Mouse (Mus musculus) forebrain, embryonic 11.5 days (tissue): ENCODE results near the gene Scn9a. TPM values are rescaled to one million over a fixed set of nuclear protein-coding genes. Genes with fewer than 3 reads are reported as not detected.

Experiments used
- ATAC-seq: fragments of 200-750 bp; cut with Nextera tagmentation; replicated peaks from 2 replicates; pipeline ENCODE4 v1.8.0; 2017; ENCODE audit warnings: moderate TSS enrichment; ENCODE audit not compliant: low FRiP score
- DNase-seq: peaks from one replicate; pipeline ENCODE4 v3.0.0-alpha.2; 2017; ENCODE audit warnings: low spot score
- H3K27ac ChIP-seq: fragments of 300-500 bp; sonication (generic); 2 replicates; pipeline ENCODE4 v1.5.1; 2014; ENCODE audit warnings: low read depth, low read length
- H3K27me3 ChIP-seq: fragments of 300-500 bp; sonication (generic); 2 replicates; pipeline ENCODE4 v1.6.1; 2014; ENCODE audit warnings: mild to moderate bottlenecking, low read length, mixed read lengths; ENCODE audit not compliant: control insufficient read depth, insufficient read depth
- H3K36me3 ChIP-seq: fragments of 300-500 bp; sonication (generic); 2 replicates; pipeline ENCODE4 v1.6.1; 2014; ENCODE audit warnings: mild to moderate bottlenecking, low read length, moderate library complexity, mixed read lengths; ENCODE audit not compliant: control insufficient read depth, insufficient read depth
- H3K4me1 ChIP-seq: fragments of 300-500 bp; sonication (generic); replicated peaks from 2 replicates; pipeline ENCODE4 v1.6.1; 2014; ENCODE audit warnings: low read length, mixed read lengths; ENCODE audit not compliant: control insufficient read depth, insufficient read depth
- H3K4me2 ChIP-seq: fragments of 300-500 bp; sonication (generic); 2 replicates; pipeline ENCODE4 v1.6.1; 2014; ENCODE audit warnings: low read depth, mild to moderate bottlenecking, low read length, moderate library complexity, mixed read lengths; ENCODE audit not compliant: severe bottlenecking
- H3K4me3 ChIP-seq: fragments of 300-500 bp; sonication (generic); 2 replicates; pipeline ENCODE4 v1.5.1; 2014; ENCODE audit warnings: low read depth, low read length
- H3K9ac ChIP-seq: fragments of 300-500 bp; sonication (generic); 2 replicates; pipeline ENCODE4 v1.6.1; 2014; ENCODE audit warnings: low read length
- H3K9me3 ChIP-seq: fragments of 300-500 bp; sonication (generic); 2 replicates; pipeline ENCODE4 v1.6.1; 2016; ENCODE audit warnings: low read length, mixed read lengths; ENCODE audit not compliant: control insufficient read depth
- WGBS: fragments of 180-500 bp; shearing (Covaris S2); extraction: QIAGEN DNeasy Blood & Tissue Kit; methylation state at CpG from one replicate; pipeline ENCODE4 v1.1.7; 2014; 5-methylcytosine and 5-hydroxymethylcytosine counted together
- polyA plus RNA-seq: library from polyadenylated mRNA; unstranded; fragments of >200 nt; fragmentation: Nextera tagmentation; extraction: Ambion mirVana; gene quantifications from 2 replicates; pipeline ENCODE4 v1.2.1, GENCODE M21; 2014

Scn9a gene
- polyA plus RNA-seq, 1 experiment from 2014 or later: 0.92 TPM

DNA sequence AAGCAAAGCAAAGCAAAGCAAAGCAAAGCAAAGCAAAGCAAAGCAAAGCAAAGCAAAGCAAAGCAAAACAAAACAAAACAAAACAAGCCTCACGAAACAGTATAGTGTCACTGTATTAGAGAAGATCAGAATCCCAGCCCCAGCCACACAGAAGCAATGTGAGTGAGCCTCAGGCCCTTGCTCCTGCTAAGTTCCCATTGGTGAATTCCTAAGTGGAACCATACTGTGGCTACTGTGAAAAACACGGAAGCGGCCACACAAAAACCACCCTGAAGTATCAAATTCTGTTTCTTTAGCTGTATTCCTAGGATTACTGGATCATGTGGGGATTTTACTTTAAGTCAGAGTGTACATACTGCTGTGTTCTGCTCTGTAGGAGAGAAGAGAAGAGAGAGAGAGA is 198.5 kb downstream of the Scn9a start:
- H3K9ac ChIP-seq: no peak overlapping the region
- no peaks in the 10 kb centered on the region for H3K4me1 ChIP-seq
- no peak for DNase-seq
- no peaks in the 10 kb centered on the region for H3K9me3 ChIP-seq
- H3K27me3 ChIP-seq: no peaks in the 10 kb centered on the region; the same call in 1 of the 2 replicates
- no peak overlapping the region for H3K27ac ChIP-seq
- 50% methylated on average over 3 of the region's 3 CpGs for WGBS
- no peaks in the 10 kb centered on the region for H3K36me3 ChIP-seq
- no peak overlapping the region for H3K4me3 ChIP-seq
- ATAC-seq: no peak; the same call in 1 of the 2 replicates
- H3K4me2 ChIP-seq: no peak overlapping the region

Other genes with a start within 250 kb of the Scn9a start
- gene Scn1a, start 194.1 kb downstream of the Scn9a start, polyA plus RNA-seq: 1.8 and 2.0 TPM in 2 replicates
- not detected in 2 replicates for gene Scn7a, start 150.0 kb upstream of the Scn9a start, polyA plus RNA-seq